Comparison of ENCODE assay signal across 10 mouse cellular contexts in genomic region chr15:88561058-88561730, GRCm38 (mm10). TPM values are rescaled to one million over a fixed set of nuclear protein-coding genes. Genes with fewer than 3 reads are reported as not detected.
A peak's percentile ranks its signal among the peaks of the same experiment; 100 is the strongest.
DNase-seq lines count a peak whose midpoint lies in the region; ATAC-seq and TF ChIP-seq lines count a peak whose summit lies in the region.
"Had no signal": no experiment of that assay in that cellular context is flagged by ENCODE, and none has a peak within 500 bp of the region (broad histone marks: within the 10 kb centered on the region; RNA-seq: fewer than 3 reads in every experiment).

No protein-coding gene starts in this region.

- TF ChIP-seq RAD21 in CH12.LX (IDR thresholded peaks at IDR 0.05; ENCODE audit: low read depth, low read length) = no peak

- no peak overlapping the region for H3K4me2 ChIP-seq in CH12.LX (ENCODE audit: insufficient read depth, low read depth, poor library complexity, severe bottlenecking)

- TF ChIP-seq EP300 in CH12.LX (IDR thresholded peaks at IDR 0.05; ENCODE audit: low read length) = no peak

- dilution Hi-C loops in CH12.LX (cut with MboI; ENCODE audit: extremely low pct_ligation_motif_present, extremely low pct_unique_long_range_greater_than_20kb, low sequenced_read_pairs) = no loop called here

- TF ChIP-seq CTCF in CH12.LX (conservative IDR thresholded peaks at IDR 0.05 in 1 of 2, IDR thresholded peaks at IDR 0.05 in 1 of 2; ENCODE audit: low read depth in 2 of 2, low read length in 2 of 2) = no peak

- no peak for TF ChIP-seq POLR2A in CH12.LX (IDR thresholded peaks at IDR 0.05; ENCODE audit: low read depth, low read length)

- H3K79me2 ChIP-seq in CH12.LX (replicated peaks; ENCODE audit: control insufficient read depth, extremely low read depth, insufficient read depth, poor library complexity, severe bottlenecking) = no peaks in the 10 kb centered on the region

- H3K27me3 ChIP-seq in CH12.LX (replicated peaks) = peaks cover 18% of the 10 kb centered on the region

- H3K4me1 ChIP-seq in CH12.LX (ENCODE audit: control insufficient read depth in 1 of 2, insufficient read depth in 2 of 2) = no peaks in the 10 kb centered on the region

- no peak overlapping the region for H3K4me3 ChIP-seq in CH12.LX (replicated peaks in 1 of 3; ENCODE audit: low read depth in 2 of 3, low read length in 2 of 3, poor library complexity in 1 of 3)

- no peak overlapping the region for H3K9ac ChIP-seq in CH12.LX (ENCODE audit: insufficient read depth, low read depth)

- DNase-seq in cerebellum, adult 11 months = peak; percentile 50
- DNase-seq in cerebellum, adult 8-10 months = no peak
- DNase-seq in CH12.LX (ENCODE audit: extremely low read depth) = no peak
- peak; percentile 11 for DNase-seq in embryo, embryonic 11.5 days (ENCODE audit: low read depth, low spot score)
- DNase-seq in mesoderm, embryonic 11.5 days (ENCODE audit: low read depth, low spot score) = peak; percentile 60
- DNase-seq in left cerebral cortex, postnatal 36 days (ENCODE audit: low spot score in 2 of 2) = no peak
- no peak for DNase-seq in thymus, postnatal 14 days
- DNase-seq: heart, postnatal 36 days had no signal

- H3K36me3 ChIP-seq in CH12.LX (replicated peaks in 1 of 2; ENCODE audit: control insufficient read depth in 1 of 2, insufficient read depth in 1 of 2, low read length in 1 of 2) = no peaks in the 10 kb centered on the region

- no peak for ATAC-seq in erythroblast, adult 5-6 weeks (replicated peaks; ENCODE audit: low FRiP score, poor library complexity, severe bottlenecking)

- intact Hi-C loops in left cerebral cortex, postnatal 36 days (cut with DNase I) = no loop called here

- in situ Hi-C loops in CH12.LX (cut with MboI; ENCODE audit: low pct_ligation_motif_present, low pct_unique_long_range_greater_than_20kb, low sequenced_read_pairs) = no loop called here

- no peak overlapping the region for H3K27ac ChIP-seq in CH12.LX (ENCODE audit: insufficient read depth, low read depth)

- H3K9me3 ChIP-seq in CH12.LX (replicated peaks; ENCODE audit: low read length) = no peaks in the 10 kb centered on the region

TF ChIP-seq in CH12.LX, 34 proteins besides CTCF, POLR2A, EP300 and RAD21:
- no peak for TF ChIP-seq MAZ (IDR thresholded peaks at IDR 0.05; ENCODE audit: low read depth, low read length)
- no peak for TF ChIP-seq TBP (conservative IDR thresholded peaks at IDR 0.05; ENCODE audit: low read depth, low read length)
- 0 out of 2 replicates have a peak, but pooled peaks have one; percentile 29 for TF ChIP-seq ZNF384 (IDR thresholded peaks at IDR 0.05; ENCODE audit: low read depth, low read length)
- 0 out of 2 replicates have a peak, but pooled peaks have one; percentile 15 for TF ChIP-seq CHD2 (IDR thresholded peaks at IDR 0.05; ENCODE audit: low read length)

RNA-seq across cellular contexts. Expression of gene Zdhhc25, which starts 38.9 kb away (rescaled TPM):
- not detected in 2 replicates for total RNA-seq in CH12.LX (2012; rRNA removed)
- not detected in 2 replicates for total RNA-seq in CH12.LX (2014; rRNA removed)
- polyA plus RNA-seq in CH12.LX (2012; ENCODE audit: insufficient read length, low read depth) = not detected in 2 replicates
- total RNA-seq in erythroblast, adult 5-6 weeks (2015; ENCODE audit: low replicate concordance) = not detected in 2 replicates
- 0.98 TPM in 1 of 2 replicates, not detected in the other for total RNA-seq in erythroblast, adult 5-6 weeks (2017; ENCODE audit: low replicate concordance)
- not detected for total RNA-seq in left cerebral cortex, postnatal 36 days (2021)
- total RNA-seq: heart, postnatal 36 days had no signal
- polyA plus RNA-seq: liver, embryonic 16.5 days had no signal

Comparison
In these comparisons a context has a peak if more than half of its experiments do, and no peak if none do; other contexts are left out.
1. DNase-seq: peak in cerebellum, adult 11 months (single experiment), embryo, embryonic 11.5 days (single experiment) and mesoderm, embryonic 11.5 days (single experiment); none in cerebellum, adult 8-10 months (single experiment), CH12.LX (single experiment), left cerebral cortex, postnatal 36 days (0 of 2) and thymus, postnatal 14 days (single experiment).